Mouse (Mus musculus): ENCODE measurements around the gene Hddc3.
A peak's percentile ranks its signal among the peaks of the same experiment; 100 is the strongest.
"Not testable (repeated sequence)": the region's sequence is repeated elsewhere in the genome, so short reads cannot be mapped to it uniquely, and the experiment has no call there.

Hddc3 gene

GRCm38 (mm10) chr7:80369967-80370431, 27.1 kb downstream of the Hddc3 start:
- DNase-seq (ENCODE audit: low spot score in 2 of 2), result no peak

GRCm38 (mm10) chr7:80370649-80371040, 27.7 kb downstream of the Hddc3 start:
- DNase-seq (ENCODE audit: low spot score in 2 of 2), result peak; percentile 77 to 79

GRCm38 (mm10) chr7:80371041-80371751, 28.3 kb downstream of the Hddc3 start, which contains the start of gene Man2a2:
Gene Man2a2 (minus strand): TSS chr7:80371375.
- peak; percentile 52 to 82 for DNase-seq (ENCODE audit: low spot score in 2 of 2)

- DNase-seq (ENCODE audit: low spot score in 2 of 2), result no peak
Measured at GRCm38 (mm10) chr7:80372166-80372565, 29.3 kb downstream of the Hddc3 start.

GRCm38 (mm10) chr7:80372667-80373066, 29.8 kb downstream of the Hddc3 start:
- DNase-seq (ENCODE audit: low spot score in 2 of 2), result no peak

GRCm38 (mm10) chr7:80373352-80373751, 30.4 kb downstream of the Hddc3 start:
- no peak for DNase-seq (ENCODE audit: low spot score in 2 of 2)

GRCm38 (mm10) chr7:80373850-80374249, 30.9 kb downstream of the Hddc3 start:
- DNase-seq (ENCODE audit: low spot score in 2 of 2), result no peak

GRCm38 (mm10) chr7:80374280-80374679, 31.4 kb downstream of the Hddc3 start:
- no peak for DNase-seq (ENCODE audit: low spot score in 2 of 2)

- DNase-seq (ENCODE audit: low spot score in 2 of 2), result no peak
Measured at GRCm38 (mm10) chr7:80374733-80375132, 31.8 kb downstream of the Hddc3 start.

GRCm38 (mm10) chr7:80375376-80376039, 32.6 kb downstream of the Hddc3 start:
- DNase-seq (ENCODE audit: low spot score in 2 of 2), result no peak

- no peak for DNase-seq (ENCODE audit: low spot score in 2 of 2)
Measured at GRCm38 (mm10) chr7:80376192-80376591, 33.3 kb downstream of the Hddc3 start.

GRCm38 (mm10) chr7:80377471-80377870, 34.6 kb downstream of the Hddc3 start:
- DNase-seq (ENCODE audit: low spot score in 2 of 2), result no peak

- no peak for DNase-seq (ENCODE audit: low spot score in 2 of 2)
Measured at GRCm38 (mm10) chr7:80379531-80379930, 36.6 kb downstream of the Hddc3 start.

- DNase-seq (ENCODE audit: low spot score in 2 of 2), result no peak
Measured at GRCm38 (mm10) chr7:80382919-80383318, 40.0 kb downstream of the Hddc3 start.

- DNase-seq (ENCODE audit: low spot score in 2 of 2), result peak; percentile 72 to 87
Measured at GRCm38 (mm10) chr7:80386235-80386930, 43.5 kb downstream of the Hddc3 start.

GRCm38 (mm10) chr7:80387033-80387632, 44.2 kb downstream of the Hddc3 start:
- DNase-seq (ENCODE audit: low spot score in 2 of 2), result no peak

GRCm38 (mm10) chr7:80387633-80388543, 45.0 kb downstream of the Hddc3 start, which contains the start of gene Fes:
Gene Fes (minus strand): TSS chr7:80387946.
- DNase-seq (ENCODE audit: low spot score in 2 of 2), result no peak

- no peak for DNase-seq (ENCODE audit: low spot score in 2 of 2)
Measured at GRCm38 (mm10) chr7:80392119-80392518, 49.2 kb downstream of the Hddc3 start.

- no peak for DNase-seq (ENCODE audit: low spot score in 2 of 2)
Measured at GRCm38 (mm10) chr7:80394600-80394999, 51.7 kb downstream of the Hddc3 start.

GRCm38 (mm10) chr7:80396427-80396826, 53.5 kb downstream of the Hddc3 start:
- not testable (repeated sequence) for DNase-seq (ENCODE audit: low spot score in 2 of 2)

GRCm38 (mm10) chr7:80397986-80398385, 55.1 kb downstream of the Hddc3 start:
- DNase-seq (ENCODE audit: low spot score in 2 of 2), result no peak
